Mouse (Mus musculus): Measurements from ENCODE around the gene R3hcc1l. TPM values are rescaled to one million over a fixed set of nuclear protein-coding genes. Genes with fewer than 3 reads are reported as not detected.

Gene R3hcc1l
- polyA plus RNA-seq, 2 experiments: 7.8 to 12.2 TPM

DNA sequence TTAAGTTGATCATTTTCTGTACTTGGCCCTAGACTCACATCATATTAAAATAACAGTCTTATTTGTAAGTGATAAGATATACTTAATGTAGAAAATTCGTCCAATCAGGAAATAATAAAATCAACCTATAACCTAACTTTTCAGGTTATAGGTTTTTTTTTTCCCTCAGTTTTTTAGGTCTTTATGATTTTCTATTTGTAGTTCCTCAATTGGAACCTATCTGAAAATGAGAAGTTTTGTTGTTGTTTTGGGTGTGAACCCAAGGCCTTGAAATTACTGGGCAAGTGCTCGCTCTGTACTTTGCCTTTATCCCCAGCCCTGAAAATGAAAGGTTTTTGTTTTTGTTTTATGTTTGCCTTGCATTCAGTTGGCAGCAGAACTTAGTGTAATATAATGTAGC lies 6.1 kb downstream of the R3hcc1l start:
- ATAC-seq (ENCODE audit: insufficient read depth) (no peak), DNase-seq (ENCODE audit: low read depth in 3 of 3, low spot score in 3 of 3) (no peak)
- Histone ChIP-seq H3K4me1 (replicated peaks; ENCODE audit: control insufficient read depth in 2 of 2, insufficient read depth in 2 of 2, low read length in 1 of 2) (peaks cover 2 to 16% of the 10 kb centered on the region in 2 experiments; a peak in 3 of 4 replicates), H3K4me3 (ENCODE audit: insufficient read depth in 1 of 2, low read depth in 2 of 2, low read length in 2 of 2) (no peak overlapping the region), H3K4me2 (ENCODE audit: low read depth) (no peak overlapping the region), H3K36me3 (replicated peaks; ENCODE audit: control insufficient read depth, insufficient read depth, low read depth) (no peaks in the 10 kb centered on the region), H3K9me3 (ENCODE audit: control insufficient read depth, low read length) (no peaks in the 10 kb centered on the region), H3K9ac (replicated peaks) (no peak overlapping the region), H3K27me3 (ENCODE audit: control insufficient read depth, insufficient read depth, low read length) (no peaks in the 10 kb centered on the region), H3K27ac (no peak overlapping the region)
- WGBS (ENCODE audit: insufficient replicate concordance): 74% methylated on average over 2 of the region's 2 CpGs
- no peak for TF ChIP-seq EP300 (IDR thresholded peaks at IDR 0.05; ENCODE audit: low read depth)
- no peak for TF ChIP-seq CTCF (IDR thresholded peaks at IDR 0.05; ENCODE audit: low read depth)

DNA sequence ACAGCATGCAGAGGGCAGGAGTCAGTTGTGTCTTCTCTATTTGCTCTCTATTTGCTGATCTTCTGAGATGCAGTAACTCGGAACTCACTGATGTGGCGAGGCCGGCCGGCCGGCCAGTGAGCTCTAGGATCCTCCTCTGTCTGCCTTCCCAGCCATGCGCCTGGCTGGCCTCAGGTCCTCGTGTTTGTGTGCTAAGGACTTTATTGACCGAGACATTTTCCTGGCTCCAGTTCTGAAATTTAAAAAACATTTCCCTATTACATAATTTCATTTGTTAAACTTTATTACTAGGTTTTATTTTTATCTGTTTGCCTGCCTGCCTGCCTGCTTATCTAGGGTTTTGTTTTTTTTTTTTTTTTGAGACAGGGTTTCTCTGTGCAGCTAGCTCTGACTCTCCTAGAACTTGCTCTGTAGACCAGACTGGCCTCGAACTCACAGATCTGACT lies 11.5 kb downstream of the R3hcc1l start:
- Histone ChIP-seq H3K9me3 (ENCODE audit: control insufficient read depth, low read length) (no peaks in the 10 kb centered on the region), H3K36me3 (replicated peaks; ENCODE audit: control insufficient read depth, insufficient read depth, low read depth) (no peaks in the 10 kb centered on the region), H3K4me2 (ENCODE audit: low read depth) (peak overlapping the region; percentile 42), H3K27me3 (ENCODE audit: control insufficient read depth, insufficient read depth, low read length) (no peaks in the 10 kb centered on the region), H3K9ac (replicated peaks) (peak overlapping the region; percentile 35; the same call in 1 of the 2 replicates), H3K27ac (no peak overlapping the region), H3K4me3 (ENCODE audit: insufficient read depth in 1 of 2, low read depth in 2 of 2, low read length in 2 of 2) (no peak overlapping the region), H3K4me1 (replicated peaks; ENCODE audit: control insufficient read depth in 2 of 2, insufficient read depth in 2 of 2, low read length in 1 of 2) (peaks cover 12 to 15% of the 10 kb centered on the region in 2 experiments)
- no peak for DNase-seq (ENCODE audit: low read depth in 3 of 3, low spot score in 3 of 3)
- WGBS (ENCODE audit: insufficient replicate concordance): 29% methylated on average over 9 of the region's 9 CpGs
- peak; percentile 31; the same call in 1 of the 2 replicates for ATAC-seq (ENCODE audit: insufficient read depth)
- TF ChIP-seq EP300 (IDR thresholded peaks at IDR 0.05; ENCODE audit: low read depth) (no peak), CTCF (IDR thresholded peaks at IDR 0.05; ENCODE audit: low read depth) (no peak)

DNA sequence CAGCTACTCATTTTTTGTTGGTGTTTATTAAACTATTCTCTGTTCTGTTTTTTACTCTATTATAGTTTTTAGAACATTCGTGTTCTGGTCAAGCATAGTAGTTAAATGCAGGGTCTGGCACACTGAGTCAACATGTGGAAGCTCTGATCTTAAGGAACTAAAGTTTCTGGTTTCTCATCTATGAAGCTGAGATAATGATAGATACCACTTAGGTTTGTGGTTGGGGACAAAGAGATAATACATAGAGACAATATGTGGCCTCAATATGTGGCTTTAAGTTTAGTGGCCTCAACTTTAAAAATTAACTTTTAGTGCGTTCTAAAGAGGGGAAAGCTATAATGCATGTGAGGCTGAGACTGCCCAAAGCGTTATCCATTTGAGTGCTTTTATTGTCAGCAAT lies 15.9 kb downstream of the R3hcc1l start:
- H3K9ac ChIP-seq (replicated peaks): no peak overlapping the region
- peaks cover 12 to 18% of the 10 kb centered on the region in 2 experiments for H3K4me1 ChIP-seq (replicated peaks; ENCODE audit: control insufficient read depth in 2 of 2, insufficient read depth in 2 of 2, low read length in 1 of 2)

DNA sequence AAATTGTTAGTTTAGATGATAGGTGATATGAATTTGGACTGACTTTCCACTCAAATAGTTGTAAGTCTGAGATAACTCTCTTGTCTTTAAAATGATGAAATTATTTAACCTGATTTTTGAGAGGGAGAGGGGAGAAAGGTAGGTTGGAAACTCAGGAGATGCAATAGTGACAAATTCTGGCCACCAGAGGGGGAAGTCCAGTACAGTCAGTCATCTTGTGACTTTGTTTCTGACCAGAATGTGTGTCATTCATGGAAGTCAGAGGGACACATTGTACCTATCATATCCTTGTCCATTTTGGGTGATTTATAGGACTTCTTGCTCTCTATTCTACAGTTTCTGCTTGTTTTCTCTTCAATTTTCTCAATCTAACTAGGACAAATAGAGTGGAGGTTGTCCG lies 19.0 kb downstream of the R3hcc1l start:
- peaks cover 4 to 11% of the 10 kb centered on the region in 2 experiments for H3K4me1 ChIP-seq (replicated peaks; ENCODE audit: control insufficient read depth in 2 of 2, insufficient read depth in 2 of 2, low read length in 1 of 2)
- TF ChIP-seq EP300 (IDR thresholded peaks at IDR 0.05; ENCODE audit: low read depth): no peak
- TF ChIP-seq CTCF (IDR thresholded peaks at IDR 0.05; ENCODE audit: low read depth): peak; percentile 45
- H3K9ac ChIP-seq (replicated peaks): no peak overlapping the region
- no peaks in the 10 kb centered on the region for H3K9me3 ChIP-seq (ENCODE audit: control insufficient read depth, low read length)
- no peaks in the 10 kb centered on the region for H3K36me3 ChIP-seq (replicated peaks; ENCODE audit: control insufficient read depth, insufficient read depth, low read depth)
- H3K4me2 ChIP-seq (ENCODE audit: low read depth): no peak overlapping the region
- no peaks in the 10 kb centered on the region for H3K27me3 ChIP-seq (ENCODE audit: control insufficient read depth, insufficient read depth, low read length)
- no peak overlapping the region for H3K27ac ChIP-seq
- no peak for ATAC-seq (ENCODE audit: insufficient read depth)
- DNase-seq (ENCODE audit: low read depth in 3 of 3, low spot score in 3 of 3): no peak
- 59% methylated on average over 1 of the region's 1 CpGs for WGBS (ENCODE audit: insufficient replicate concordance)
- H3K4me3 ChIP-seq (ENCODE audit: insufficient read depth in 1 of 2, low read depth in 2 of 2, low read length in 2 of 2): no peak overlapping the region

More for the DNA sequence above, 15.9 kb downstream of the R3hcc1l start:
- H3K4me2 ChIP-seq (ENCODE audit: low read depth): no peak overlapping the region
- DNase-seq (ENCODE audit: low read depth in 3 of 3, low spot score in 3 of 3) (no peak), ATAC-seq (ENCODE audit: insufficient read depth) (no peak)
- no peaks in the 10 kb centered on the region for H3K9me3 ChIP-seq (ENCODE audit: control insufficient read depth, low read length)
- H3K36me3 ChIP-seq (replicated peaks; ENCODE audit: control insufficient read depth, insufficient read depth, low read depth): no peaks in the 10 kb centered on the region
- no peak overlapping the region for H3K27ac ChIP-seq
- H3K27me3 ChIP-seq (ENCODE audit: control insufficient read depth, insufficient read depth, low read length): no peaks in the 10 kb centered on the region
- 72% methylated on average over 3 of the region's 3 CpGs for WGBS (ENCODE audit: insufficient replicate concordance)
- no peak overlapping the region for H3K4me3 ChIP-seq (ENCODE audit: insufficient read depth in 1 of 2, low read depth in 2 of 2, low read length in 2 of 2)
- TF ChIP-seq CTCF (IDR thresholded peaks at IDR 0.05; ENCODE audit: low read depth): no peak

- no peak for ATAC-seq (ENCODE audit: insufficient read depth)
- TF ChIP-seq CTCF (IDR thresholded peaks at IDR 0.05; ENCODE audit: low read depth) (no peak), EP300 (IDR thresholded peaks at IDR 0.05; ENCODE audit: low read depth) (no peak)
- 59% methylated on average over 2 of the region's 2 CpGs for WGBS (ENCODE audit: insufficient replicate concordance)
These were observed 20.4 kb downstream of the R3hcc1l start for GRCm38 (mm10) chr19:42538911-42539310.

More at GRCm38 (mm10) chr19:42538911-42539310, 20.4 kb downstream of the R3hcc1l start:
- H3K36me3 ChIP-seq (replicated peaks; ENCODE audit: control insufficient read depth, insufficient read depth, low read depth): no peaks in the 10 kb centered on the region
- no peak overlapping the region for H3K4me3 ChIP-seq (ENCODE audit: insufficient read depth in 1 of 2, low read depth in 2 of 2, low read length in 2 of 2)
- no peak overlapping the region for H3K27ac ChIP-seq
- peaks cover 6% of the 10 kb centered on the region in 2 experiments for H3K4me1 ChIP-seq (replicated peaks; ENCODE audit: control insufficient read depth in 2 of 2, insufficient read depth in 2 of 2, low read length in 1 of 2)
- no peaks in the 10 kb centered on the region for H3K9me3 ChIP-seq (ENCODE audit: control insufficient read depth, low read length)
- no peak overlapping the region for H3K9ac ChIP-seq (replicated peaks)
- H3K4me2 ChIP-seq (ENCODE audit: low read depth): no peak overlapping the region
- DNase-seq (ENCODE audit: low read depth in 3 of 3, low spot score in 3 of 3): no peak
- H3K27me3 ChIP-seq (ENCODE audit: control insufficient read depth, insufficient read depth, low read length): no peaks in the 10 kb centered on the region

Data from liver, embryonic 14.5 days (tissue).